20 mouse cellular contexts compared by ENCODE assay signal in genomic region chr5:134763326-134763725, GRCm38 (mm10). TPM values are rescaled to one million over a fixed set of nuclear protein-coding genes. Genes with fewer than 3 reads are reported as not detected.
A peak's percentile ranks its signal among the peaks of the same experiment; 100 is the strongest.
DNase-seq lines count a peak whose midpoint lies in the region; ATAC-seq and TF ChIP-seq lines count a peak whose summit lies in the region.
"Had no signal": no experiment of that assay in that cellular context is flagged by ENCODE, and none has a peak within 500 bp of the region (broad histone marks: within the 10 kb centered on the region; RNA-seq: fewer than 3 reads in every experiment).

No protein-coding gene starts in this region.

- H3K79me2 ChIP-seq in heart, adult 2 months (replicated peaks; ENCODE audit: control insufficient read depth, insufficient read depth, low read length), result no peaks in the 10 kb centered on the region

- H3K36me3 ChIP-seq in kidney, embryonic 16.5 days (ENCODE audit: insufficient read depth, low read length), result no peaks in the 10 kb centered on the region
- no peaks in the 10 kb centered on the region for H3K36me3 ChIP-seq in heart, adult 2 months (ENCODE audit: control insufficient read depth, insufficient read depth, low read length)
- no peaks in the 10 kb centered on the region for H3K36me3 ChIP-seq in embryonic facial prominence, embryonic 10.5 days (replicated peaks)
- H3K36me3 ChIP-seq: forebrain, embryonic 15.5 days; liver, embryonic 13.5 days; neural tube, embryonic 15.5 days had no signal

- H3K9me3 ChIP-seq in kidney, embryonic 16.5 days (ENCODE audit: low read length), result no peaks in the 10 kb centered on the region
- no peaks in the 10 kb centered on the region for H3K9me3 ChIP-seq in embryonic facial prominence, embryonic 10.5 days
- H3K9me3 ChIP-seq: forebrain, embryonic 15.5 days; liver, embryonic 13.5 days; neural tube, embryonic 15.5 days had no signal

- H3K4me2 ChIP-seq in kidney, embryonic 16.5 days (replicated peaks; ENCODE audit: low read depth, low read length), result no peak overlapping the region
- H3K4me2 ChIP-seq: forebrain, embryonic 15.5 days; hindbrain, embryonic 14.5 days; liver, embryonic 13.5 days; midbrain, embryonic 11.5 days; neural tube, embryonic 15.5 days had no signal

- H3K4me3 ChIP-seq in kidney, embryonic 16.5 days (ENCODE audit: low read length), result no peak overlapping the region
- no peak overlapping the region for H3K4me3 ChIP-seq in heart, adult 2 months
- H3K4me3 ChIP-seq in embryonic facial prominence, embryonic 10.5 days, result no peak overlapping the region
- H3K4me3 ChIP-seq: forebrain, embryonic 15.5 days; liver, embryonic 13.5 days; neural tube, embryonic 15.5 days had no signal

- H3K27me3 ChIP-seq in kidney, embryonic 16.5 days (ENCODE audit: insufficient read depth, low read length), result no peaks in the 10 kb centered on the region
- no peaks in the 10 kb centered on the region for H3K27me3 ChIP-seq in heart, adult 2 months (ENCODE audit: control insufficient read depth, insufficient read depth, low read length)
- peaks cover 14% of the 10 kb centered on the region for H3K27me3 ChIP-seq in embryonic facial prominence, embryonic 10.5 days (replicated peaks; ENCODE audit: low read depth, poor library complexity, severe bottlenecking)
- H3K27me3 ChIP-seq: forebrain, embryonic 15.5 days; liver, embryonic 13.5 days; neural tube, embryonic 15.5 days had no signal

- no peaks in the 10 kb centered on the region for H3K4me1 ChIP-seq in kidney, embryonic 16.5 days (ENCODE audit: insufficient read depth, low read length)
- H3K4me1 ChIP-seq in heart, adult 2 months (ENCODE audit: control insufficient read depth, insufficient read depth, low read length), result peaks cover 17% of the 10 kb centered on the region
- H3K4me1 ChIP-seq in embryonic facial prominence, embryonic 10.5 days, result peaks cover 3% of the 10 kb centered on the region; the same call in 1 of the 2 replicates
- H3K4me1 ChIP-seq: liver, embryonic 13.5 days had no signal

- no peak overlapping the region for H3K27ac ChIP-seq in kidney, embryonic 16.5 days (ENCODE audit: low read length)
- H3K27ac ChIP-seq in heart, adult 2 months, result peak overlapping the region; percentile 48
- H3K27ac ChIP-seq in embryonic facial prominence, embryonic 10.5 days (replicated peaks), result no peak overlapping the region
- H3K27ac ChIP-seq: forebrain, embryonic 15.5 days; hindbrain, embryonic 14.5 days; liver, embryonic 13.5 days; neural tube, embryonic 15.5 days had no signal

- 0 out of 2 replicates have a peak, but pooled peaks have one; percentile 21 for TF ChIP-seq EP300 in heart, adult 2 months (IDR thresholded peaks at IDR 0.05; ENCODE audit: insufficient read depth, low read depth, low read length)

- no peak for DNase-seq in kidney, adult 18-20 months
- peak; percentile 37 to 51 for DNase-seq in adrenal gland, postnatal 36 days
- peak; percentile 58 to 83 for DNase-seq in heart, adult 2 months
- peak; percentile 52 for DNase-seq in heart, postnatal 25 days (ENCODE audit: low spot score)
- DNase-seq in embryonic facial prominence, embryonic 10.5 days (ENCODE audit: low spot score), result no peak
- no peak for DNase-seq in frontal cortex, adult 2 months (ENCODE audit: extremely low spot score in 1 of 2, low spot score in 1 of 2)
- DNase-seq: cerebellum, adult 2 months; kidney, postnatal 36 days; liver, embryonic 13.5 days; lung, postnatal 36 days; retina, postnatal 1 day; thymus, adult 2 months had no signal

- 80% methylated on average over 9 of the region's 9 CpGs for WGBS in kidney, embryonic 16.5 days
- 37% methylated on average over 9 of the region's 9 CpGs for WGBS in heart, adult 2 months
- WGBS in embryonic facial prominence, embryonic 10.5 days, result 87% methylated on average over 9 of the region's 9 CpGs

- 0 out of 2 replicates have a peak, but pooled peaks have one; percentile 17 for ATAC-seq in kidney, embryonic 16.5 days (ENCODE audit: low FRiP score, low TSS enrichment)
- ATAC-seq: CD4-positive, CD25-positive, alpha-beta regulatory T cell, adult 4 months; forebrain, embryonic 15.5 days; intestine, embryonic 16.5 days had no signal

- TF ChIP-seq CTCF in heart, adult 2 months (IDR thresholded peaks at IDR 0.05), result no peak

- intact Hi-C loops in heart, adult 2 months (cut with DNase I), result no loop called here
- intact Hi-C loops in heart, postnatal 25 days (cut with DNase I), result no loop called here

- no peak for TF ChIP-seq POLR2A in heart, adult 2 months (IDR thresholded peaks at IDR 0.05; ENCODE audit: insufficient read depth, low read depth, low read length)

- H3K9ac ChIP-seq in kidney, embryonic 16.5 days (replicated peaks; ENCODE audit: low read length), result no peak overlapping the region
- no peak overlapping the region for H3K9ac ChIP-seq in heart, adult 2 months (ENCODE audit: low read depth, low read length)
- H3K9ac ChIP-seq: forebrain, embryonic 15.5 days; hindbrain, embryonic 14.5 days; liver, embryonic 13.5 days; neural tube, embryonic 15.5 days had no signal

RNA-seq across cellular contexts. Expression of gene Eln, which starts 16.2 kb away (rescaled TPM):
- polyA plus RNA-seq in kidney, embryonic 16.5 days (2015; fragmentation: Nextera tagmentation; extraction: Ambion mirVana), result 35.9 and 46.1 TPM in 2 replicates
- 10 to 100 TPM; 20.4 to 51.7 TPM for total RNA-seq in adrenal gland, postnatal 36 days (2021)
- total RNA-seq in heart, adult 2 months (2021), result 10 to 100 TPM; 33.5 to 49.9 TPM
- 124 and 131 TPM in 2 replicates for polyA plus RNA-seq in heart, adult 2 months (2012; rRNA removed)
- total RNA-seq in heart, postnatal 25 days (2021), result 100 to 1,000 TPM; 147 to 183 TPM
- polyA plus RNA-seq in embryonic facial prominence, embryonic 10.5 days (2016; fragmentation: Nextera tagmentation; extraction: Ambion mirVana), result 2.4 and 3.9 TPM in 2 replicates
- 11.8 and 12.2 TPM in 2 replicates for polyA plus RNA-seq in frontal cortex, adult 2 months (2012; rRNA removed)
- total RNA-seq: MEL had no signal
- polyA plus RNA-seq: CD4-positive, CD25-positive, alpha-beta regulatory T cell, adult 4 months had no signal

Comparison
In these comparisons a context has a peak if more than half of its experiments do, and no peak if none do; other contexts are left out.
1. DNase-seq: peak in adrenal gland, postnatal 36 days (2 of 2), heart, adult 2 months (2 of 2) and heart, postnatal 25 days (single experiment); none in kidney, adult 18-20 months (single experiment), embryonic facial prominence, embryonic 10.5 days (single experiment) and frontal cortex, adult 2 months (0 of 2).